Mouse (Mus musculus): ENCODE results near the gene Klf13.

The Klf13 gene

DNA sequence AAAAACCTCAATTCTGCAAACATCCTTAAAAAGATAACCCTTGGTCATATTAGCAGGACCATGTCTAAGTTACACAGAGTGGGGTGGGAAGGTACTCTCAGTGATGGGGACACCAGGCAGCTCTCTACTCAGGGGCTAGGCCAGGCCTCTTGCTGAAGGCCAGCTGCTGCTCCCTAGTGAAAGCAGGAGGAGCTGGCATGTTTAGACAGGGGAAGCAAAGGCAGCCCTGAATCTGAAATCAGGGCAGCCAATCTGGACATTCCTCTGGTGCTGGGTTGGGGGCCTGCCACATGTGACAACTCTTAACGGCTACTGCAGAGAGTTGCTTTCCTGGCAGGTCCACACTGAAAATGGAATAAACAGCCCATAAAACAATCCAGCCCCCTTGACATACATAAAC, 14.6 kb downstream of the Klf13 start:
- no peaks in the 10 kb centered on the region for H3K36me3 ChIP-seq (ENCODE audit: control insufficient read depth, insufficient read depth, low read length, poor library complexity, severe bottlenecking)
- H3K27me3 ChIP-seq (ENCODE audit: control insufficient read depth, insufficient read depth, low read length, poor library complexity, severe bottlenecking), result no peaks in the 10 kb centered on the region
- no peak for DNase-seq (ENCODE audit: low read depth, low spot score)

- Histone ChIP-seq H3K27me3 (ENCODE audit: control insufficient read depth, insufficient read depth, low read length, poor library complexity, severe bottlenecking) (no peaks in the 10 kb centered on the region), H3K36me3 (ENCODE audit: control insufficient read depth, insufficient read depth, low read length, poor library complexity, severe bottlenecking) (no peaks in the 10 kb centered on the region; the same call in 1 of the 2 replicates)
- DNase-seq (ENCODE audit: low read depth, low spot score), result peak; percentile 31
Observed at GRCm38 (mm10) chr7:63922975-63923374, 15.7 kb downstream of the Klf13 start.

- DNase-seq (ENCODE audit: low read depth, low spot score), result no peak
- no peaks in the 10 kb centered on the region; the same call in 1 of the 2 replicates for H3K36me3 ChIP-seq (ENCODE audit: control insufficient read depth, insufficient read depth, low read length, poor library complexity, severe bottlenecking)
- H3K27me3 ChIP-seq (ENCODE audit: control insufficient read depth, insufficient read depth, low read length, poor library complexity, severe bottlenecking), result no peaks in the 10 kb centered on the region
Observed at GRCm38 (mm10) chr7:63922571-63922970, 16.1 kb downstream of the Klf13 start.

- H3K36me3 ChIP-seq (ENCODE audit: control insufficient read depth, insufficient read depth, low read length, poor library complexity, severe bottlenecking), result no peaks in the 10 kb centered on the region; the same call in none of the 2 replicates
- DNase-seq (ENCODE audit: low read depth, low spot score), result peak; percentile 49
- no peaks in the 10 kb centered on the region for H3K27me3 ChIP-seq (ENCODE audit: control insufficient read depth, insufficient read depth, low read length, poor library complexity, severe bottlenecking)
Observed at GRCm38 (mm10) chr7:63921909-63922562, 16.7 kb downstream of the Klf13 start.

DNA sequence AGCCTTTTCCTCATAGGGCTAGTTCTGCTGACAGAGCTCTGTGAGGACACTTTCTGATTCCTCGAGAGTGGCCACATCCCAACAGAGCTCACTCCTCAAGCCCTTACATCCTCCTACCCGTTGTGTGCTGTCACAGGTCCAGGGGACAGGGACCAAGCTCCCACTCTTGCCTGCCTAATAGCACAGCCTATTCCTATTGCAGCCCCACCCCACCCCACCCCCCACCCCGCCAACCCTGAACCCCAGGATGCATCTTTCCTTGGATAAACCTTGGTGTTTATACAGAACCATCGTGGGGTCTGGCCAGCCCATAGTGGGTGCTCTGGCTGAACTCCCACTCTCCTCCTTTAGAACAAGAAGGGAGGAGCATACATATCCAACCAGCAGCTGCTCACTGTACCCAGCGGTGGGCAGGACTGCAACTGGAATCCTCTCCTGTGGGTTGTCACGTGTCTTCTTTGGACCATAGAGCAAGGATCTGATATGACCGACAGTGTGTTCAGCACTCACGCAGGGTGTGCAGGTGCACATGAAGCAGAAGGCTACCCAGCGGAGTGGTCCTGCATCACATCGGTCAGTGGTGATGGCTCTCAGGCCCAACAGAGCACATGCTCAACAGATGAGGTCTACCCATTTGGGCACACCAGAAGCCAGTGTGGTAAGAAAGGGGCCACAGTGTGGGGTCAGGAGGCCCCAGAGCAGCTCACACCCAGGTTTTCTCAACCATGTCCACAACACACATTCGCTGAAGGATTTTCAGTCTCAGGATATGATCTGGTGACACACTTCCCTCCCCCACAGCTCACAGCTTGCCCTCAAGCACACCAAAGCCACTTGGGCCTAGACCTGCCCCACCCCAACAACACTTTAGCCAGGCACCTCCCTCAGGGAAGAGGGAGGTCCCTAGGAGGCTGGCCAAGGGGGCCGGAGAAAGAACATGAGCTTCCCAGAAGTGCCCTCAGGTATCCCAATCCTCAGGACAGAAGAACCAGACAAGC, 19.6 kb downstream of the Klf13 start:
- H3K36me3 ChIP-seq (ENCODE audit: control insufficient read depth, insufficient read depth, low read length, poor library complexity, severe bottlenecking), result no peaks in the 10 kb centered on the region; the same call in none of the 2 replicates
- no peaks in the 10 kb centered on the region for H3K27me3 ChIP-seq (ENCODE audit: control insufficient read depth, insufficient read depth, low read length, poor library complexity, severe bottlenecking)
- DNase-seq (ENCODE audit: low read depth, low spot score), result no peak

DNA sequence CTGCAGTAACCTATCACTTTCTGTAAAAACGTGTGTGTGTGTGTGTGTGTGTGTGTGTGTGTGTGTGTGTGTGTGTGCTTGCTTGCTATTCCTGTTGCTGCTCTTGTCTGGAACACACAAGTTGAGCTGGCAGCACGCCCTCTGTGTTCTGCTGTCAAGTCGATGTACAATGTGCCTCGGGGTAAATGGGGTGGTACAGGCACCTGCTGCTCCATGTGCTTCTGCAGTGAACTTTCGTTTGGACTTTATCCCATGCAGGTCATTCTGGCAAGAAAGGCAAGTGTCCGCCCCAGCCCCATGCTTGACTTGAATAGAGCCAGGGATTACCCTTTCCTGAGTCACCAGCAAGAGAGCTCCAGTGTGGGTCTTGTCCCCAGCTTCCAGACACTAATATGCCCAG, 21.0 kb downstream of the Klf13 start:
- Histone ChIP-seq H3K27me3 (ENCODE audit: control insufficient read depth, insufficient read depth, low read length, poor library complexity, severe bottlenecking) (no peaks in the 10 kb centered on the region), H3K36me3 (ENCODE audit: control insufficient read depth, insufficient read depth, low read length, poor library complexity, severe bottlenecking) (no peaks in the 10 kb centered on the region; the same call in none of the 2 replicates)
- no peak for DNase-seq (ENCODE audit: low read depth, low spot score)

DNA sequence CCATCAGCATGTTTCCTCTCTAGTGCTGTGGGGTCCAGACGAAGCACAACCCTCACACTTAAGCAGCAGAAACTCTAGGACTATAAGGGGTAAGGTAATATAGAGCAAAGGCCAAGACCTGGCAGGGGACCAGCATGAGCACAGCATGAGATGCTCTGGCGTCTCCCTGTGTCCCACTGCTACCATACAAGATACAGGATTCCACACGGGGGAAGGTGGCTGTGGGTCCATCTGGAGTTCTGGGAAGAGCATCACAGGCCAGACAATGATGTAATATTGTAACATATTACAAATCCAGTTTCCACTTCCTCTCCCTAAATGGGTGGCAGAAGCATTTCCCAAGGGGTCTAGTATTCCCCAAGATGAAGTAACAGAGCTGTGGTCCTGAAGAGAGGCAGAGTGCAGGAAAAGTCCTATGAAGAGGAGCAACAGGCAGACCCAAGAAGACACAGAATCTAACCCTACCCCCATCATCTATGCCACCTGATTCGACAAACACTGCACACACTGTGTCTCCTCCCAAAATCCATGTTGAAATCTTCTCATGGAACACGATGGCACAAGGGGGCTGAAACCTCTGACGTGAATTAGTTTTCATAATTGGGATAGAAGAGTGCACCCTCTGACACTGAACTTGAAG, 22.3 kb downstream of the Klf13 start, which contains the start of gene E030018B13Rik:
TSS of gene E030018B13Rik (plus strand) at position 590 of the 640 bp plus-strand sequence.
- Histone ChIP-seq H3K36me3 (ENCODE audit: control insufficient read depth, insufficient read depth, low read length, poor library complexity, severe bottlenecking) (no peaks in the 10 kb centered on the region; the same call in none of the 2 replicates), H3K27me3 (ENCODE audit: control insufficient read depth, insufficient read depth, low read length, poor library complexity, severe bottlenecking) (no peaks in the 10 kb centered on the region)
- no peak for DNase-seq (ENCODE audit: low read depth, low spot score)

DNA sequence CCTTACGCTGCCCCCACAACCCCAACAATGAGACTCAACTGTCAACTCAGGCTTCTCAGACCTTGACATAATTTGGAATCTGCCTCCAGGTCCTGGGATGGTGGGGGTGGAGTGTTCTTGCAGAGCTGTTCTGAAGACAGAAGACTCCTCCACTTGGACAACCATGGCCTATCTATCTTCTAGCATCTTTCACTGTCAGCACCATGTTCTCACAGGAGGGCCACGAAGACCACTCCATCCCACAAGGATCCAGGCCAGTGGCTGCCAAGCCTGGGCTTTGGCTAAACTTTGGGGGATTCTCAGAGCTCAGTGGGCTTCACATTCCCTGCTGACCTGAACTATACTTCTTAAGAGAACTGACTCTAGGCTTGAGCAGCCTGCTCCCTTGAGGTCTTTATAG, 23.8 kb downstream of the Klf13 start:
- Histone ChIP-seq H3K36me3 (ENCODE audit: control insufficient read depth, insufficient read depth, low read length, poor library complexity, severe bottlenecking) (no peaks in the 10 kb centered on the region; the same call in none of the 2 replicates), H3K27me3 (ENCODE audit: control insufficient read depth, insufficient read depth, low read length, poor library complexity, severe bottlenecking) (no peaks in the 10 kb centered on the region)
- no peak for DNase-seq (ENCODE audit: low read depth, low spot score)

DNA sequence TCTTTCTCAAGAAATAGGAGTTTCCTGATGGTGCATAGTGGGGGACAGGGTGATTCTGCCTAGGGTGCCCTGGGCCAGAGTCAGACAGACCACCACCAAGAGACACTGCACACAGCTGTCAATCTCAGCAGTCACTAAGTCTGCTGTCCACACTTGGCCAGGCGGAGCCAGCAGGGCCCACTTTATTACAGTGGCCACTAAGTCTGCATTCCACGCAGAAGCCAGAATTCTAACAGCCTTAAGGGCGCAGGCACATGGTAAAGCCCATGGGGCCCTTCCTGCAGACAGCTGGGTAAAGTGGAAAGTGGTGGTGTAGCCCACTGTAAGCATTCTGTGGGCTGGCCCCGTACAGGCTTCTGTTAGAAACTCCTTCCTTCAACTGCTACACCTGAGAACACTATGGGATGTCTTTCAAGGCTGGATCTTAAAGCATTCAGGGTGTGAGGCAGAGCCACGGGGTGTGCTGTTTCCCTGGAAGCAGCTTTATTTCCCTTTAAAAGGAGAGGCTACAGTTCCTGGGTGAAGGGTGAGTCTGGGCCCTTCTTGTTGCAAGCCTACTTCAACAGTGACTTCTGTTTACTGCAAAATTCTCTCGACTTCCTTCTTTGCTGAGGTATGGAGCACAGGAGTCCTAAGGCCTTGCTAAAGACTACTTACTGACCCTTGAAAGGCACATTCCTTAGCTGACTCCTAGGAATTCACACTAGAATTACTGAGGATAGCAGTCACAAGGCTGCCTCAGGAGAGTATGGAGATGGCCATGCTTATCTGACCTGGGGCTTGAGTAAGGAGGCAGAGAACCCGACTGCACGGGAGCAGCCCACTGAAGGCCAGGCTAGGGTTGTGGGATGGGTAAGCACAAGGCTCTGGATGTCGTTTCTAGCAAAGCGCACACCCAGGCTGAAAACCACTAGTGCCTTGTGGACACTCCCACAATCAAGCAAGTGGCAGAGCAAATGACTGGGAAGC, 24.7 kb downstream of the Klf13 start:
- Histone ChIP-seq H3K27me3 (ENCODE audit: control insufficient read depth, insufficient read depth, low read length, poor library complexity, severe bottlenecking) (no peaks in the 10 kb centered on the region), H3K36me3 (ENCODE audit: control insufficient read depth, insufficient read depth, low read length, poor library complexity, severe bottlenecking) (no peaks in the 10 kb centered on the region; the same call in none of the 2 replicates)
- DNase-seq (ENCODE audit: low read depth, low spot score), result no peak

- DNase-seq (ENCODE audit: low read depth, low spot score), result no peak
- H3K36me3 ChIP-seq (ENCODE audit: control insufficient read depth, insufficient read depth, low read length, poor library complexity, severe bottlenecking), result no peaks in the 10 kb centered on the region; the same call in 1 of the 2 replicates
- H3K27me3 ChIP-seq (ENCODE audit: control insufficient read depth, insufficient read depth, low read length, poor library complexity, severe bottlenecking), result no peaks in the 10 kb centered on the region
Observed at GRCm38 (mm10) chr7:63912924-63913723, 25.6 kb downstream of the Klf13 start.

DNA sequence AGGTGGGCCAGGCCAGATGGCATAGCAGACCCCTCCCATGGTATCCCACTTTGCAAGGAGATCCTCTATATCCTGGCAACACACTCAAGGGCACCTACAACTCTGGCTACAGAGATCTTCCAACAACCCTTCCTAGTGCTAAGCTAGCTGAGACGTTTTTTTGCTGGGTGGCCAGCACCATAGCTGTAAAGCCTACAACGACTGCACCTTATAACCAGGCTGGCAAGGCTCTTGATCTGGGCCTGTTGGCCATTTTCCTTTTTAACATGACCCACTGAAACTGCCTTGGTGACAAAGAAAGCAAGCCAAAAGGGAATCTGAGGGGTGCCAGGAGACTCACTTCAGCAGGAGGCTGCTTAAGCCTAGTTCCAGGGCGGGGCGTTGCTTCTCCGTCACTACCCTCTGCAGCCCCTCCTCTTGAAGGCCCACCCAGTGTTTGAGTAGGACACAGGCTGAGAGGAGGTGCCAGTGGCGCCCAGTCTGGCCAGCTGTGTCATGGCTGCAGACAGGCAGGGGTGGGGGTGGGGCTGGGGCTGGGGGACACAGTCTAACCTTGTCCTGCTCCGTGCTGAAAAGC, 26.4 kb downstream of the Klf13 start:
- Histone ChIP-seq H3K27me3 (ENCODE audit: control insufficient read depth, insufficient read depth, low read length, poor library complexity, severe bottlenecking) (no peaks in the 10 kb centered on the region), H3K36me3 (ENCODE audit: control insufficient read depth, insufficient read depth, low read length, poor library complexity, severe bottlenecking) (no peaks in the 10 kb centered on the region; the same call in 1 of the 2 replicates)
- peak; percentile 50 for DNase-seq (ENCODE audit: low read depth, low spot score)

DNA sequence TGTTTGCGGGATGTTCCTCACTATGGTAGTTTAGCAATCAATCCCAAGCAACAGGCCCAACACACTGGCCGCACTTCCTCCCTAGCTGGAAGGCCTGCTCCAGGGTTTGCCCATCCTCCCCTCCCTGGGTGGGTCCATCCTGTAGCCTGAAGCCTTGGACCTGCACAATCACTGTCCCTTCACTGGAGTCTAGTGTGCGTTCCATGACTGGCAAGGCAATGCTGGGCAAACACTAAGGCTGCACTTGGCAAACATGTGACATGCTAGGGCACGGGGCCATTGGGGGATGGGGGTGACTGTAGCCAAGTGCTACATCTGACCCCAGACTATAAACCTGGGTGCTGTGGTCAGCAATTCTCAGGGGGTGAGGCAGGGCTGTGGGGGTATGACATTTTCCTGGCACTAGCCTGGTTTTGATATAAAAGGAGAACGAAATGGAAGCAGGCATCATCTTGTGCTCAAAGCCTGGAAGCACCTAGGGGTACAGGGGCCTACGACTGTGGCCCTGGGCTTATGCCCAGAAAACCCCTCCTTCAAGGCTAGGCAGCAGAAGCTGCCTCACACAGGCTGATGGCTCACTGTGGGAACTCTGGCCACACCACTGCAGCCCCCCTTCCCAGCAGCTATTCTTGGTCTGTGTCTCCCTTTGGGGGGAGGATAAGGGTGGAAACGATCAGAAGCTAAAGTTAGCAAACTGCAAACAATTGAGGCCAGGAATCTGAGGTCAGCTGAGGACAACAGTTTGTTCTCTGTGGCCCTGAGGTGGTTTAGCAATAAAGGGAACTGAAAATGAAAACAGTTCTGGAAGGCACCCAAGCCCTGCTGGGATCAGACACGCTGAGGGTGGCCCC, 27.1 kb downstream of the Klf13 start:
- Histone ChIP-seq H3K36me3 (ENCODE audit: control insufficient read depth, insufficient read depth, low read length, poor library complexity, severe bottlenecking) (no peaks in the 10 kb centered on the region), H3K27me3 (ENCODE audit: control insufficient read depth, insufficient read depth, low read length, poor library complexity, severe bottlenecking) (no peaks in the 10 kb centered on the region)
- DNase-seq (ENCODE audit: low read depth, low spot score), result peak; percentile 73

Measured in splenic B cell, adult 2 months (primary cell).